8 mouse cellular contexts compared by ENCODE assay signal in the genomic region with DNA sequence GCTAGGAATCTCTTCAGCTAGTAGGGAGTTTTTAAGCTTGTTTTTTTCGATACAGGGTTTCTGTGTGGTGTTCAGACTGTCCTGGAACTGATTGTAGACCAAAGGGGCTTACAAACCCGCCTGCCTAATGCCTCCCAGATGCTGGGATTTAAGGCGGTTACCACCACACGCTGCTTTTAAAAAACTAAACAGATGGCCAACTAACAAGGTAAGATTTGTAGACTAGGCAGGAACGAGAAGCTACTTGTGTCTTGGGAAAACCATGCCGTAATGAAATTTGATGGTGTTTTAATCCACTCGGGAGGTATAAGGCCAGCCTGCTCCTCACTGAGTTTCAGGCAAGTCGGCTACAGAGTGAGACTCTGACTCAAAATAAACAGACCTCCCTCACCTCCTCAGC. TPM values are rescaled to one million over a fixed set of nuclear protein-coding genes. Genes with fewer than 3 reads are reported as not detected.
A peak's percentile ranks its signal among the peaks of the same experiment; 100 is the strongest.
DNase-seq lines count a peak whose midpoint lies in the region; ATAC-seq lines count a peak whose summit lies in the region.

No protein-coding gene starts in this region.

- H3K27ac ChIP-seq in brown adipose tissue, adult 24 weeks (replicated peaks; ENCODE audit: low read depth, low read length), result peak overlapping the region; percentile 81
- peak overlapping the region; percentile 79 for H3K27ac ChIP-seq in forebrain, embryonic 16.5 days (ENCODE audit: low read length)
- H3K27ac ChIP-seq in liver, embryonic 12.5 days, result peak overlapping the region; percentile 77
- peak overlapping the region; percentile 97 for H3K27ac ChIP-seq in stomach, embryonic 14.5 days (ENCODE audit: low read length)

- peak overlapping the region; percentile 96 for H3K4me2 ChIP-seq in forebrain, embryonic 16.5 days (ENCODE audit: low read length)
- H3K4me2 ChIP-seq in liver, embryonic 12.5 days, result peak overlapping the region; percentile 93
- H3K4me2 ChIP-seq in stomach, embryonic 14.5 days (replicated peaks; ENCODE audit: low read depth, low read length), result peak overlapping the region; percentile 61

- no peak for ATAC-seq in forebrain, embryonic 16.5 days
- ATAC-seq in liver, embryonic 12.5 days, result no peak
- ATAC-seq in stomach, embryonic 14.5 days (ENCODE audit: insufficient number of reproducible peaks, insufficient read depth, low FRiP score, low read depth), result no peak; the same call in 1 of the 2 replicates

- no peaks in the 10 kb centered on the region for H3K9me3 ChIP-seq in forebrain, embryonic 16.5 days (ENCODE audit: control insufficient read depth, low read length)
- H3K9me3 ChIP-seq in liver, embryonic 12.5 days (replicated peaks), result no peaks in the 10 kb centered on the region
- no peaks in the 10 kb centered on the region for H3K9me3 ChIP-seq in stomach, embryonic 14.5 days (ENCODE audit: control insufficient read depth, low read depth, low read length)

- H3K4me3 ChIP-seq in brown adipose tissue, adult 24 weeks (ENCODE audit: insufficient read depth, low read depth, low read length), result peak overlapping the region; percentile 76
- peak overlapping the region; percentile 85 for H3K4me3 ChIP-seq in forebrain, embryonic 16.5 days (replicated peaks; ENCODE audit: low read length)
- H3K4me3 ChIP-seq in liver, embryonic 12.5 days, result peak overlapping the region; percentile 88
- H3K4me3 ChIP-seq in stomach, embryonic 14.5 days (ENCODE audit: low read depth, low read length), result peak overlapping the region; percentile 52

- WGBS in forebrain, embryonic 16.5 days, result 26% methylated on average over 8 of the region's 8 CpGs
- 29% methylated on average over 8 of the region's 8 CpGs for WGBS in liver, embryonic 12.5 days (ENCODE audit: insufficient replicate concordance)
- WGBS in stomach, embryonic 14.5 days, result 15% methylated on average over 8 of the region's 8 CpGs

- H3K4me1 ChIP-seq in brown adipose tissue, adult 24 weeks (ENCODE audit: control insufficient read depth, insufficient read depth, insufficient read length, low read length), result no peaks in the 10 kb centered on the region
- H3K4me1 ChIP-seq in forebrain, embryonic 16.5 days (replicated peaks; ENCODE audit: control insufficient read depth, insufficient read depth, low read length), result peaks cover 17% of the 10 kb centered on the region
- peaks cover 25% of the 10 kb centered on the region for H3K4me1 ChIP-seq in liver, embryonic 12.5 days
- H3K4me1 ChIP-seq in stomach, embryonic 14.5 days (ENCODE audit: control insufficient read depth, insufficient read depth, low read length), result no peaks in the 10 kb centered on the region; the same call in 1 of the 2 replicates

- peak; percentile 6 to 15 for DNase-seq in left cerebral cortex, postnatal 14 days (ENCODE audit: low spot score in 2 of 2)
- no peak for DNase-seq in left cerebral cortex, postnatal 10 days (ENCODE audit: extremely low spot score in 1 of 2, low spot score in 2 of 2)
- no peak for DNase-seq in spleen, adult 12 weeks (ENCODE audit: low spot score)
- no peak for DNase-seq in cerebellum, postnatal 4 days (ENCODE audit: low spot score in 2 of 2)

- peaks cover 19% of the 10 kb centered on the region for H3K36me3 ChIP-seq in forebrain, embryonic 16.5 days (ENCODE audit: control insufficient read depth, insufficient read depth)
- peaks cover 60% of the 10 kb centered on the region for H3K36me3 ChIP-seq in liver, embryonic 12.5 days
- peaks cover 45% of the 10 kb centered on the region for H3K36me3 ChIP-seq in stomach, embryonic 14.5 days (ENCODE audit: control insufficient read depth, insufficient read depth, low read length)

- H3K9ac ChIP-seq in forebrain, embryonic 16.5 days (replicated peaks; ENCODE audit: low read depth, low read length), result peak overlapping the region; percentile 59
- H3K9ac ChIP-seq in liver, embryonic 12.5 days, result peak overlapping the region; percentile 89
- peak overlapping the region; percentile 84 for H3K9ac ChIP-seq in stomach, embryonic 14.5 days (replicated peaks; ENCODE audit: low read depth, low read length)

- H3K27me3 ChIP-seq in forebrain, embryonic 16.5 days (replicated peaks; ENCODE audit: control insufficient read depth, insufficient read depth, low read length), result no peaks in the 10 kb centered on the region
- H3K27me3 ChIP-seq in liver, embryonic 12.5 days (replicated peaks), result no peaks in the 10 kb centered on the region
- H3K27me3 ChIP-seq in stomach, embryonic 14.5 days (ENCODE audit: control insufficient read depth, insufficient read depth, low read length), result no peaks in the 10 kb centered on the region

- intact Hi-C loops in left cerebral cortex, postnatal 14 days (cut with DNase I), result loop anchor here (5.0 kb wide), 1 partner anchor 37 kb away; a partner anchor contains a TSS
- intact Hi-C loops in left cerebral cortex, postnatal 10 days (cut with DNase I), result loop anchor here (5.0 kb wide), 1 partner anchor 37 kb away; a partner anchor contains a TSS

RNA-seq across cellular contexts. Expression of a gene that starts 0.5 kb away (rescaled TPM):
- total RNA-seq in left cerebral cortex, postnatal 14 days (2021), result 10 to 100 TPM; 70.6 to 76.7 TPM
- 10 to 100 TPM; 53.4 to 60.2 TPM for total RNA-seq in left cerebral cortex, postnatal 10 days (2021)
- polyA plus RNA-seq in brown adipose tissue, adult 24 weeks (2012; ENCODE audit: insufficient read depth, insufficient read length, missing spikeins), result 79.2 and 79.9 TPM in 2 replicates
- 134 and 145 TPM in 2 replicates for polyA plus RNA-seq in forebrain, embryonic 16.5 days (2015; fragmentation: Nextera tagmentation; extraction: Ambion mirVana)
- 131 and 150 TPM in 2 replicates for polyA plus RNA-seq in liver, embryonic 12.5 days (2016; fragmentation: Nextera tagmentation; extraction: Ambion mirVana)
- 122 and 123 TPM in 2 replicates for polyA plus RNA-seq in stomach, embryonic 14.5 days (2014; fragmentation: Nextera tagmentation; extraction: Ambion mirVana)

RNA-seq across cellular contexts. Expression of a gene that starts 35.8 kb away (rescaled TPM):
- total RNA-seq in left cerebral cortex, postnatal 14 days (2021), result 10 to 100 TPM; 94.6 to 95.2 TPM
- 10 to 100 TPM; 77.0 to 88.7 TPM for total RNA-seq in left cerebral cortex, postnatal 10 days (2021)
- 8.4 and 10.2 TPM in 2 replicates for polyA plus RNA-seq in brown adipose tissue, adult 24 weeks (2012; ENCODE audit: insufficient read depth, insufficient read length, missing spikeins)
- 11.0 and 14.1 TPM in 2 replicates for polyA plus RNA-seq in forebrain, embryonic 16.5 days (2015; fragmentation: Nextera tagmentation; extraction: Ambion mirVana)
- 4.2 and 4.6 TPM in 2 replicates for polyA plus RNA-seq in liver, embryonic 12.5 days (2016; fragmentation: Nextera tagmentation; extraction: Ambion mirVana)
- 19.0 and 21.0 TPM in 2 replicates for polyA plus RNA-seq in stomach, embryonic 14.5 days (2014; fragmentation: Nextera tagmentation; extraction: Ambion mirVana)

RNA-seq across cellular contexts. Expression of a gene that starts 52.3 kb away (rescaled TPM):
- 10 to 100 TPM; 77.2 to 78.1 TPM for total RNA-seq in left cerebral cortex, postnatal 14 days (2021)
- total RNA-seq in left cerebral cortex, postnatal 10 days (2021), result 10 to 100 TPM; 76.1 to 76.6 TPM
- 62.5 and 63.0 TPM in 2 replicates for polyA plus RNA-seq in brown adipose tissue, adult 24 weeks (2012; ENCODE audit: insufficient read depth, insufficient read length, missing spikeins)
- polyA plus RNA-seq in forebrain, embryonic 16.5 days (2015; fragmentation: Nextera tagmentation; extraction: Ambion mirVana), result 220 and 232 TPM in 2 replicates
- polyA plus RNA-seq in liver, embryonic 12.5 days (2016; fragmentation: Nextera tagmentation; extraction: Ambion mirVana), result 101 and 103 TPM in 2 replicates
- 157 and 162 TPM in 2 replicates for polyA plus RNA-seq in stomach, embryonic 14.5 days (2014; fragmentation: Nextera tagmentation; extraction: Ambion mirVana)

RNA-seq across cellular contexts. Expression of a gene that starts 53.3 kb away (rescaled TPM):
- 100 to 1,000 TPM; 191 to 205 TPM for total RNA-seq in left cerebral cortex, postnatal 14 days (2021)
- total RNA-seq in left cerebral cortex, postnatal 10 days (2021), result 100 to 1,000 TPM; 189 to 202 TPM
- 43.1 and 61.4 TPM in 2 replicates for polyA plus RNA-seq in brown adipose tissue, adult 24 weeks (2012; ENCODE audit: insufficient read depth, insufficient read length, missing spikeins)
- 146 and 158 TPM in 2 replicates for polyA plus RNA-seq in forebrain, embryonic 16.5 days (2015; fragmentation: Nextera tagmentation; extraction: Ambion mirVana)
- 111 and 125 TPM in 2 replicates for polyA plus RNA-seq in liver, embryonic 12.5 days (2016; fragmentation: Nextera tagmentation; extraction: Ambion mirVana)
- 242 and 258 TPM in 2 replicates for polyA plus RNA-seq in stomach, embryonic 14.5 days (2014; fragmentation: Nextera tagmentation; extraction: Ambion mirVana)

Comparison
In these comparisons a context has a peak if more than half of its experiments do, and no peak if none do; other contexts are left out.
1. DNase-seq: peak in left cerebral cortex, postnatal 14 days (2 of 2); none in left cerebral cortex, postnatal 10 days (0 of 2), spleen, adult 12 weeks (single experiment) and cerebellum, postnatal 4 days (0 of 2).
2. Peak in every context shown above with its lines, with median percentiles within 50 percentile points of each other: H3K27ac ChIP-seq, H3K4me3 ChIP-seq, H3K4me2 ChIP-seq and H3K9ac ChIP-seq.